Mouse (Mus musculus): ENCODE data around the gene Nek5.

The Nek5 gene

DNA sequence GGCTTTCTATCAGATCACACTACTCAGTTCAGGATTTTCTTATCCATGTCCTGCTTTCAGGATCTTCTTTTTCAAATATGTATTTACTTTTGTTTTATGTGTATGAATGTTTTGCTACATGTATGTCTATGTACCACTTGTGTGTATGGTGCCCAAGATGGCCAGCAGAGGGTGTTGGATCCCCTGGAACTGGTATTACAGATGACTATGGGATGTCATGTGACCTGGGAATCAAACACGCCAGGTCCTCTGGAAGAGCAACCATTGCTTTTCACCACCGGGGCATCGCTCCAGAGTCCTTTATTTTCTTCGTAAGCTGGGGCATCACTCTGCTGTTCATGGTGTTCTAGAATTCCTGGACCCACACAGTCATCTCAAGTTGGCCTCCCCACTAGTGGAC, 35.6 kb downstream of the Nek5 start:
- no peak for DNase-seq (ENCODE audit: low spot score)

DNA sequence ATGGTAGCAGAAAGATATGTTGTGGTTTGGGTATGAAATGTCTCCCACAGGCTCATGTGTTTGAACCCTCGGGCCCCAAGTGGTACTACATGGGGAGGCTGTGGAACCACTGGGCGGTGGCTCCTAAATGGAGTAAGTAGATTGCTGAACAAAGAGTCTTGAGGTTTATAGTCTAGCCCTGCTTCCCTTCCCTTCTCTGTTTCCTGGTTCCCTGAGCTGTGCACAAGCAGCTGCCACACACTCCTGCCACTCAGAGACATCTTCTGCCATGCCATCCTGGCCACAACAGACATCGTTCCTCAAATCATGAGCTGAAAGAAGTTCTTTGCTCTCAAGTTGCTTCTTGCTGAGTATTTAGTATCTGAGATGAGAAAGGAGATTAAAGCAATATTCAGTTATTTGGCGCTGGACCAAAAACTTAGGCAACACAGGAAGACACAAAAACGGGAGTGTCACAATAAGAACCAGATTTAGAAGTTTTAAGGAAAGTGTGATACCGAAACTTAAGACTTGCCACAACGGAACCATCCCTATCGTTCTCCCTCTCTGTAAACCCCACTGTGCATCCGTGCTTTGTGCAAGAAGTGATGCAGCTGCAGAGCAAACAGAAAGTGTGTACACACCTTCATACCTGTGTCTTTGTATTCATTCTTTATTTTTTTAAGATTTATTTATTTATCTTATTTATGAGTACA, 45.4 kb downstream of the Nek5 start:
- no peak for DNase-seq (ENCODE audit: low spot score)

DNA sequence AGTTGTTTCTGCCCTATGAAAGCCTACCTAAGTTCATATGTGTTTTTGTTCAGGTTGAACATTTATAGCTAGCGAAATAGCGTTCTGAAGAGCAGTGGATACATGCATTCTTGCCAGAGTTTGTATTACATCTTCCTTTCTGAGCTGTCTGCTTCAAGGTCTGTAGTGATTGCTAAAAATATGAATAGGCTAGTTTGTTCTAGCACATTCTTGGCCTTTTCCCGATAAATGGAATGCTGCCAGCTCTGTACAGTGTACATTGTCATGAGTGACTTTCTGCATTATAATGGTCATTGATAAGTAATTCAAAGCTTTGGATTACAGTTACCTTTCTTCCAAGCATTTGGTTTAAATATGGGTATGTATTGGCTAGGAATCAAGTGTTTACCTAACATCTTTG, 63.7 kb downstream of the Nek5 start:
- no peak for DNase-seq (ENCODE audit: low spot score)

DNA sequence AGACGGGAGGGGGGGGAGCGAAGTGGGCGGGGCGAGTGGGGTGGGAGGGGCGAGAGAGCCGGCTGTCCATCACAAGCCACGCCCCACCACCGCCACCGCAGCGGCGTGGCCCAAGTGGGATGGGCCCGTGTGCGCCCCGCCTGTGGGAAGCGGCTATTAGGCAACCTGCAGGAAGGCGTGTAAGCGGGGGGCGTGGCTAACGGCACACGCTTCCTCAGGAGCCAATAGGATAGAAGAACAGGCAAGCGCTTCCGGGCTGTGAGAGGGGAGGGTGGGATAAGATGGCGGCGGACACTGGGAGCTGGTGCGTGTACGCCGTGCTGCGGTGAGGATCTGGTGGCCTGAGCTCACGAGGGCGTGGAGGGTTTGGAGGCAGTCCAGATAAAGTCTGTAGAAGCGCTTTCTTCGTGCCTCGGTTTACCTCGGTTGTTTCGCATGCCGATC, 64.4 kb downstream of the Nek5 start, which contains the start of gene Alg11:
Alg11 (plus strand) TSS at position 276 of the 444 bp plus-strand sequence.
- peak; percentile 95 for DNase-seq (ENCODE audit: low spot score)

GRCm38 (mm10) chr8:22059821-22060445, 64.9 kb downstream of the Nek5 start, which contains the start of gene Atp7b:
Gene Atp7b, minus strand, starts transcription at chr8:22060305.
- DNase-seq (ENCODE audit: low spot score) = peak; percentile 24

GRCm38 (mm10) chr8:22059153-22059738, 65.6 kb downstream of the Nek5 start:
- no peak for DNase-seq (ENCODE audit: low spot score)

- DNase-seq (ENCODE audit: low spot score) = no peak
Observed at GRCm38 (mm10) chr8:22058368-22058767, 66.5 kb downstream of the Nek5 start.

DNA sequence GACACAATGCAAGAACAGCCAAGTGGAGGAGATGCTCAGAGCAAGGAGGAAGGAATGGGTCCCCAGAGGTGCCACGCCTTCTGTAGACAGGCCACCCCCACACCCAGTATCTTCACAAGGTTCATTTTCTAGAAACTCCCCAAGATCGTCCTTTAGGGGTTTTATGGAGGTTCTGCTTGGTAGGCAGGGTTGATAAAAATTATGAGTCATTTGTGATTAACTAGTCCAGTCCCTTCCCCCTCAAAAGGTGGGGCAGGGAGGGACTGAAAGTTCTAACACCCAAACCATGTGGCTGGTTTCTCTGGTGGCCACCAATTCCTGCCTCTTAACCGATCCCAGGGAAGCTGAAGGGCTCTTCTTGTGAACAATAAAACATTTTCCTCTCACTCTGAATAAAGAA, 68.0 kb downstream of the Nek5 start:
- DNase-seq (ENCODE audit: low spot score) = no peak

DNA sequence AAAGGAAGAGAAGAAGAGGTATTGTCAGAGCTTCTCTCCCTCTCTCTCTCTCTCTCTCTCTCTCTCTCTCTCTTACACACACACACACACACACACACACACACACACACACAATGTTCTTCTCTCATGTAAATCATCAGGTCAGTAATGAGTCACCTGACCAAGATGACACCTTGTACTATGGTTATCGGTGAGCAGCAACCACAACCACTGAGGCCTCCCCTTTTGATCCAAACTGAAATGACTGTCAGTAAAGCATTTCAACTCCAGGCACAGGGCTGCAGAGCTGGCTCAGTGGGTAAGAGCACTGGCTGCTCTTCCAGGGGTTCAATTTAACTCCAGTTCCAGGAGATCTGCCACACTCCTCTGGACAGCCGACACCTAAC, 69.4 kb downstream of the Nek5 start:
- DNase-seq (ENCODE audit: low spot score) = no peak

GRCm38 (mm10) chr8:22054674-22055491, 70.0 kb downstream of the Nek5 start:
- no peak for DNase-seq (ENCODE audit: low spot score)

DNA sequence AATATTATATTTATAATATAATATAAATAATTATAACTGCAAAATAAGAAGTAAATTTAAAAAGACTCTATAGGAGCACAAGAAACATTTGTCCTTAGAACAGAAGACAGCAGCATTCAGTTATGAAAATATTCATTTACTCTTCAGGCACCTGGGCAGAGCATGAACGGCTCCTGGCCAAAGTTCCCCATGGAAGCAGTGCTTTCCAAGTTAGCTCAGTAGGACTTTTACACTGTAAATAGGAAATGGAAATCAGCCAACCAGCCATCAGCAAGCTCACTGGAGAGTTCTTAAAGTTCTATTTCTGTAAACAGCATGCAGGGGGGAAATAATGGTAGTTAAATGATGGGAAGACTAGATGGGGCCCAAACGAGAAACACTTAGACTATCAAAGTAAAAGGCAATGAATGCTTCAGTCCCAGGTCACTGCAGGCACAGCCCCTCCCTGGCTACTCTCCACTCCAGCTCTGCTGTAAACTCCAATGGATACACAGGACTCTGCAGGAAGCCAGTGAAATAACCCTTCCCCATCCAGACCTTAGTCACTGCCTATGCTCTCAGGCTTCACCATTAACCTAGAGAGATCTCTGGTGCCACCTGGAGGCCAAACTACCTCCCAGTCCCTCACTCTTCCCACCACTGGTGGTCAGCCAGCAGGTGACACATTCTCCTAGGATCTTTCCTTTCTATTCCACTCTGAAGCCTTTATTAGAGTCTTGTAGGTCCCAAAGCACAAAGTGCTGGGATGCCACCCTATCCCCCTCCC, 77.0 kb downstream of the Nek5 start:
- peak; percentile 7 for DNase-seq (ENCODE audit: low spot score)

DNA sequence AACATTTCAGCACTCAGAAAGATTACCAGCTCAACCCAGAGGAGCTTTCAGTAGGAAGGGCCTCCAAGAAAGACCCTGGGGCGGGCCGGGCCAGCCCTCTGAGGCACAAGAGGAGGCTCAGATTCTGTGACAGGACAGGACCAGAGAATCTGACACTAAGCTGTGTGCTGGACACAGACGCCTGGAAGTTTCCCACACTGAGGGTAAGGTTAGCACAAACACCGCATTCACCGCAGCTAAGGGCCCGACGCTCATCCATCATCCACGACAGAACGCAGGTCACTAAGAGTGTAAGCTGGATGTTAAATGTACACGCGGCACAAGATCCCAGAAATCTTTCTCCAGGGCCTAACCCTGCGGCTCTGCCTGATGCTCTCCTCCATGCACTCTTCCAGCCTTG, 81.1 kb downstream of the Nek5 start:
- DNase-seq (ENCODE audit: low spot score) = no peak

- no peak for DNase-seq (ENCODE audit: low spot score)
Observed at GRCm38 (mm10) chr8:22042515-22042914, 82.3 kb downstream of the Nek5 start.

DNA sequence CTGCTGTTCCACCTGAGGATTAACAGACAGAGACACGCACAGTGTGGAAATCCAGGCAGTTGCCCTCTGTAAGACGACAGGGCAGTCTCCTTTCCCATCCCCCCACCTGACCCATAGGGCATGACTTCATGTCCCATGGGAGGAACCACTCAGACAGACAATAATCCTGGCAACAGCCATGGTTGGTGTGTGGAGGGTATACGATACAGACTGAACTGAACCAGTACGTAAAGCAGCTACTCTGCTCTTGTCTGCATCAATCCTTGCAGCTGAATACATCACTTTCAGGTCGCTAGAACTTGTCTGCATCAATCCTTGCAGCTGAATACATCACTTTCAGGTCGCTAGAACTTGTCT, 84.7 kb downstream of the Nek5 start:
- no peak for DNase-seq (ENCODE audit: low spot score)

- DNase-seq (ENCODE audit: low spot score) = no peak
Observed at GRCm38 (mm10) chr8:22039468-22040152, 85.2 kb downstream of the Nek5 start.

GRCm38 (mm10) chr8:22037022-22037421, 87.8 kb downstream of the Nek5 start:
- no peak for DNase-seq (ENCODE audit: low spot score)

- no peak for DNase-seq (ENCODE audit: low spot score)
Observed at GRCm38 (mm10) chr8:22036137-22036536, 88.7 kb downstream of the Nek5 start.

- no peak for DNase-seq (ENCODE audit: low spot score)
Observed at GRCm38 (mm10) chr8:22030990-22031389, 93.9 kb downstream of the Nek5 start.

- no peak for DNase-seq (ENCODE audit: low spot score)
Observed at GRCm38 (mm10) chr8:22028973-22029372, 95.9 kb downstream of the Nek5 start.

GRCm38 (mm10) chr8:22025241-22025640, 99.6 kb downstream of the Nek5 start:
- no peak for DNase-seq (ENCODE audit: low spot score)
